Mouse (Mus musculus) cerebellum, adult 2 months (tissue): ENCODE results near the gene Ebf1. TPM values are rescaled to one million over a fixed set of nuclear protein-coding genes. Genes with fewer than 3 reads are reported as not detected.

ENCODE experiments used
- DNase-seq, 2 experiments: peaks; one replicate each; pipeline ENCODE4 v3.0.0; 2021
- H3K27ac ChIP-seq: fragments of 200-500 bp; 2 replicates; pipeline ENCODE4 v1.5.1; 2012; ENCODE audit warnings: low read length, control low read depth, inconsistent platforms; ENCODE audit not compliant: insufficient read depth
- H3K27me3 ChIP-seq: fragments of 200-500 bp; 2 replicates; pipeline ENCODE4 v1.6.1; 2012; ENCODE audit warnings: inconsistent platforms, mild to moderate bottlenecking, low read length, moderate library complexity; ENCODE audit not compliant: control insufficient read depth, insufficient read depth
- H3K4me1 ChIP-seq: fragments of 200-500 bp; 2 replicates; pipeline ENCODE4 v1.6.1; 2011; ENCODE audit warnings: low read length; ENCODE audit not compliant: control insufficient read depth, insufficient read depth
- H3K4me3 ChIP-seq: fragments of 200-500 bp; replicated peaks from 2 replicates; pipeline ENCODE3; 2011; ENCODE audit warnings: mild to moderate bottlenecking, low read depth, low read length, control low read depth; ENCODE audit not compliant: insufficient read depth
- CTCF ChIP-seq: fragments of 200-500 bp; IDR thresholded peaks from 2 replicates; pipeline ENCODE4 v1.5.1; 2011; ENCODE audit warnings: low read depth, mild to moderate bottlenecking, control low read depth, low read length, moderate library complexity, borderline replicate concordance; ENCODE audit not compliant: insufficient read depth
- POLR2A ChIP-seq: fragments of 200-500 bp; IDR thresholded peaks from 2 replicates; pipeline ENCODE4 v1.6.1; 2011; ENCODE audit warnings: low read length, control low read depth, borderline replicate concordance; ENCODE audit not compliant: insufficient read depth
- WGBS: fragments of 180-500 bp; shearing (Covaris S2); methylation state at CpG from one replicate; pipeline ENCODE4 v1.1.7; 2018; 5-methylcytosine and 5-hydroxymethylcytosine counted together
- polyA plus RNA-seq: library from polyadenylated mRNA; depleted of rRNA; stranded (reverse); fragments of >200 nt; gene quantifications from 2 replicates; pipeline ENCODE4 v1.2.3, GENCODE M21; 2012

Gene Ebf1
- polyA plus RNA-seq, 1 experiment, result 24.9 TPM

DNA sequence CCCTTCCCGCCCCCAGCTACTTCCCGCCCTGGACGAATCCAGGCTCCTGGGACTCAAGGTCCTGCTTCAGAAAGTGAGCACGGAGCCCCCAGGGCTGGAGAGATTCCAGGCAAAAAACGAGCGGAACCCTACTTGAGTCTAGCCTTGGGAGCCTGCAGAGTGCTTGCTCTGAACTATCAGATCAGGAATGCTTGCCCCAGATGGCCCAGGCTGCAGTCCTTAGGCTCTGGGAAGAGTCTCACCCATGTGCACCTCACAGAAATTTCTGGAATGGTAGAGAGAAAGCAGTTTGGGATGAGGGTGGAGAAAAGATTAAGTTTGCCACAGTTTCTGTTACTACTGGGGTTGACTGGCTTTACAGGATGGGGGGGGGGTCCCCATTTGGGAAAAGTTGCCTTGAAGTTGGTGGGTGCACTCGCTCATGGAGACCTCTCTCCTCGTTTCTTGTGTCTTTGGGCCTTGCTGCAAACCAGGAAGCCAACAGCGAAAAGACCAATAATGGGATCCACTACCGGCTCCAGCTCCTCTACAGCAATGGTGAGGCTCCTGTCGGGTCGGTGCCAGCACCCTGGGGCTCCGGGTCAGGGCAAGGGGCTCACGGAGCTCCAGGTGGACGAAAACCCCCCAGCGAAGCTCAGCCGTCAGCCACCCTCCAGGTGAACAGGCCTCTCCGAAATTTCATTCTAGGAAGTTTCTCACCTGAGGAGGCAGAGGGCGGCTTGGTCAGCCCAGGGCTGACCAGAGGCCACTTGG lies 3.8 kb downstream of the Ebf1 start:
- peaks cover 3% of the 10 kb centered on the region; the same call in 1 of the 2 replicates for H3K4me1 ChIP-seq
- TF ChIP-seq CTCF, result no peak
- TF ChIP-seq POLR2A, result no peak
- H3K27ac ChIP-seq, result no peak overlapping the region
- DNase-seq, result peak in 1 of 2 experiments; percentile 34
- WGBS, result 65% methylated on average over 19 of the region's 19 CpGs
- H3K27me3 ChIP-seq, result no peaks in the 10 kb centered on the region
- no peak overlapping the region for H3K4me3 ChIP-seq

DNA sequence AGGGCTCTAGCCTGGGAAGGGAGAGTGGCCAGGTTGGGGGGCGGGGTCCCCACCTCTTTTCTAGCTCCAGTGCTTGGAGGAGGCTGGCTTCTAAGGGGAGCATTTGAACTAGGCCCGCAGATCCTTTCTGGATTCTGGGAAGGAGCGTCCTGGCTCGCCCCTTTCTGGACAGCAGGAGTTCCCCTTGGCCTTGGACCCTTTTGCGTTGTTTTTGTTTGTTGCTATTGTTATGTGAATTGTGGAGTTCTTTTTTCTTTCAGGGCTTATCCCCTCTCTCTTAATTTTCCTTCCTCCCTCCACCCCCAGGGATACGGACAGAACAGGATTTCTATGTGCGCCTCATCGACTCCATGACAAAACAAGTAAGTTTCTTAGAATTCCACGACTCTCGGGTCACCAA lies 4.5 kb downstream of the Ebf1 start:
- peak in 1 of 2 experiments; percentile 22 for DNase-seq
- Histone ChIP-seq H3K4me3 (no peak overlapping the region), H3K4me1 (peaks cover 3% of the 10 kb centered on the region; the same call in 1 of the 2 replicates), H3K27me3 (no peaks in the 10 kb centered on the region), H3K27ac (no peak overlapping the region)
- WGBS, result 87% methylated on average over 10 of the region's 10 CpGs
- TF ChIP-seq CTCF (no peak), POLR2A (no peak)

- 56% methylated on average over 11 of the region's 11 CpGs for WGBS
These were observed 5.1 kb downstream of the Ebf1 start for GRCm38 (mm10) chr11:44622023-44622731.

DNA sequence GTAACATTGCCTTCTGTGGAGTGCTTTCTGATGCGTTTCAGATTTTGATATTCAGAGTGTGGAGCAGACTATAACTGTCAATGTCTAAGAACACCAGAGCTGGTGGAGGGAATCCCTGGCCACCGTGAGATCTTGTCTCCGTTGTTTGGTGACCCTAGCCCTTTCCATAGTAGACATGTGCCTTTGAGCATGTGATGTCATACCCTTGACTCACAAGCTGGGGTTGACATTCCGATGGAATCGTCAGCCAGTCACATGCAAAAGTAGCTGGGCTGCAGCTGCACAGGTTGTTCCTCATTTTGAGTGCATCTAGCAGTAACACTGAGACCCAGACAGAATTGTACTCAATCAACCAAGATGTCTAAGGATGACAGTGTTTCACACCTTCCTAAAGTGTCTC lies 7.4 kb downstream of the Ebf1 start:
- no peak for DNase-seq

More at GRCm38 (mm10) chr11:44622023-44622731, 5.1 kb downstream of the Ebf1 start:
- peaks cover 5% of the 10 kb centered on the region; the same call in 1 of the 2 replicates for H3K4me1 ChIP-seq
- no peaks in the 10 kb centered on the region for H3K27me3 ChIP-seq
- TF ChIP-seq POLR2A (no peak), CTCF (no peak)
- no peak overlapping the region for H3K4me3 ChIP-seq
- no peak overlapping the region for H3K27ac ChIP-seq
- peak; percentile 48 to 66 for DNase-seq

DNA sequence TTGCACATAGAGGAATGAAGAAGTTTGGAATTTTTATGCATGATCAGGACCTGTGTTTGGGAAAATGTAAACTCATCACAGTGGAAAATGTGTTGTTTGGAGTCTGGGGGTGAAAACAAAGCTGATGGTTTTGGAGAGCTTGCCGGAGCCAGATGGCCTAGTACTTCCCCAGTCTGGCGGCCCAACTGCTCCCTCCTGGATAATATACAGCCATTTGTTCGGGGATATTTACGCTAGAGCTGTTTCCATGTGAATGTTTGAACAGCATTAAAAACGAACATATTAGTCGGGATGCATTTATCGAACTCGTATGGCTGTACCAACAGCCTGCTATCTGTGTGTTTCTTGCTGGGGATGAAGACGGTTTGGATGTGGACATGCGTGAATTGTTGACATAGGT lies 8.9 kb downstream of the Ebf1 start:
- Histone ChIP-seq H3K27ac (no peak overlapping the region; the same call in 1 of the 2 replicates), H3K4me3 (no peak overlapping the region), H3K27me3 (no peaks in the 10 kb centered on the region), H3K4me1 (peaks cover 5% of the 10 kb centered on the region; the same call in 1 of the 2 replicates)
- no peak for TF ChIP-seq POLR2A
- no peak for TF ChIP-seq CTCF
- peak; percentile 81 to 86 for DNase-seq
- WGBS, result 21% methylated on average over 10 of the region's 10 CpGs

More for the DNA sequence above, 7.4 kb downstream of the Ebf1 start:
- Histone ChIP-seq H3K4me3 (no peak overlapping the region), H3K27ac (no peak overlapping the region), H3K27me3 (no peaks in the 10 kb centered on the region), H3K4me1 (peaks cover 5% of the 10 kb centered on the region; the same call in 1 of the 2 replicates)
- 81% methylated on average over 5 of the region's 5 CpGs for WGBS
- TF ChIP-seq POLR2A (no peak), CTCF (no peak)

DNA sequence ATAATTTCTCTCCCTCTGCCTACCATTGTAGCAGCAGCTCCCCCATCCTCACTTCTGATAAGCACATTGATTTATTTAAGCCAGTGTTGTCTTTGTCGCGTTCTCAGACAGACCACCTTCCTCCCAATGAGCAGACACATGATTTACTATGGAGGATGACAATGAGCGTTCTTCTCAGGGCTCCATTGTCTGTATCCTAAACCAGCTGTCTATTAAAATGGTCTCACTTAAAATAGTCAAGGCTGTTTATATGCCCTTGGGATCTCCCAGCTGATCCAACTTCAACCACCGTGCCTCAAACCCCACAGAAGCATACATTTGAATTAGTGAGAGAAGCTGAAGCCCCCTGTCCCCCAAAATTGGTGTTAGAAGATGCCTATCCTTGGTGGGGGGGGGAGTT lies 11.3 kb downstream of the Ebf1 start:
- no peaks in the 10 kb centered on the region for H3K27me3 ChIP-seq
- H3K4me1 ChIP-seq, result peaks cover 5% of the 10 kb centered on the region; the same call in 1 of the 2 replicates
- 93% methylated on average over 4 of the region's 4 CpGs for WGBS
- H3K4me3 ChIP-seq, result no peak overlapping the region
- TF ChIP-seq POLR2A, result no peak
- no peak for TF ChIP-seq CTCF
- H3K27ac ChIP-seq, result no peak overlapping the region
- DNase-seq, result no peak

- 77% methylated on average over 15 of the region's 15 CpGs for WGBS
These were observed 15.2 kb downstream of the Ebf1 start for GRCm38 (mm10) chr11:44632064-44632968.

More at GRCm38 (mm10) chr11:44632064-44632968, 15.2 kb downstream of the Ebf1 start:
- H3K4me3 ChIP-seq, result no peak overlapping the region
- TF ChIP-seq POLR2A (no peak), CTCF (no peak)
- H3K27ac ChIP-seq, result no peak overlapping the region
- H3K27me3 ChIP-seq, result no peaks in the 10 kb centered on the region
- no peaks in the 10 kb centered on the region for H3K4me1 ChIP-seq
- DNase-seq, result no peak
